Mouse (Mus musculus) gastrocnemius, adult 8-10 months (tissue): ENCODE measurements at regions not wholly inside any gene's neighbourhood (a gene's known extent, or its start where the extent isn't known, plus 50 kb on each side); places are given as distances from the start of the nearest gene placed in this dataset.
A peak's percentile ranks its signal among the peaks of the same experiment; 100 is the strongest.
"Not testable (repeated sequence)": the region's sequence is repeated elsewhere in the genome, so short reads cannot be mapped to it uniquely, and the experiment has no call there.

Experiments used
- DNase-seq, 2 experiments: peaks; one replicate each; pipeline ENCODE4 v3.0.0; 2022; ENCODE audit warnings: low spot score in 2 of 2

DNA sequence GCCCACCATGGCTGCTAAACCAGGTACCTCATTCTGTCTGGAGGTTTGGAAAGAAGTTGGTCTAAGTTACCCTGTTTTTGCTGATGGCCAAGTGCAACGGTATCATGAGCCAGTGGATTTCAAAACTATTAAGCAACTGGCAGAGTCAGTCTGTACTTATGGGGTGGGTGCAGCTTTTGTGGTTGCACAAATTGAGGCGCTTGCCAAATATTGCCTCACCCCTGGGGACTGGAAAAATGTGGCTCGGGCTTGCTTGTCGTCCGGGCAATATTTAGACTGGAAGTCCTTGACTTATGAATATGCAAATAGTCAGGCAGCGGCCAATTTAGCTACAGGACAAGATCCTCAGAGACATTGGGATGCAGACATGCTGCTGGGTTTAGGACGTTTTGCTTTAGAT is 110.2 kb downstream of the Olfr164 start:
- peak in 1 of 2 experiments; percentile 8 for DNase-seq

DNA sequence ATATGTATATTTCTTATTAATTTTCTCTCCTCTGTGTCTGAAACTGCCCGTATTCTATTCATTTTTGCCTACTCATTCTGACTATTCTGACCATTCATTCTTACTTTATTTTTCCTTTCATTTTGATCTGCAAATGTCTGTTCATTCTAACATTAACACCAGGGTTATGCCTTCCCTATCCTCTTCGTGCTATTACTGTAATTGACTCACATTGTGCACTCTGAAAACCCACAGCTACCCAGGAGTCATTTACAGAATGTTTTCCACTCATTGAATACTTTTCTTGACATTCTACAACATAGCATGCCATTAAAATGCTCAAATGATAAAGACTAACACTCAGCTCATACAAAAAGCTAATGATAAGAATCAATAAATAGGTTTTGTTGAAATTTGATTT is 112.9 kb downstream of the Olfr164 start:
- DNase-seq: no peak

DNA sequence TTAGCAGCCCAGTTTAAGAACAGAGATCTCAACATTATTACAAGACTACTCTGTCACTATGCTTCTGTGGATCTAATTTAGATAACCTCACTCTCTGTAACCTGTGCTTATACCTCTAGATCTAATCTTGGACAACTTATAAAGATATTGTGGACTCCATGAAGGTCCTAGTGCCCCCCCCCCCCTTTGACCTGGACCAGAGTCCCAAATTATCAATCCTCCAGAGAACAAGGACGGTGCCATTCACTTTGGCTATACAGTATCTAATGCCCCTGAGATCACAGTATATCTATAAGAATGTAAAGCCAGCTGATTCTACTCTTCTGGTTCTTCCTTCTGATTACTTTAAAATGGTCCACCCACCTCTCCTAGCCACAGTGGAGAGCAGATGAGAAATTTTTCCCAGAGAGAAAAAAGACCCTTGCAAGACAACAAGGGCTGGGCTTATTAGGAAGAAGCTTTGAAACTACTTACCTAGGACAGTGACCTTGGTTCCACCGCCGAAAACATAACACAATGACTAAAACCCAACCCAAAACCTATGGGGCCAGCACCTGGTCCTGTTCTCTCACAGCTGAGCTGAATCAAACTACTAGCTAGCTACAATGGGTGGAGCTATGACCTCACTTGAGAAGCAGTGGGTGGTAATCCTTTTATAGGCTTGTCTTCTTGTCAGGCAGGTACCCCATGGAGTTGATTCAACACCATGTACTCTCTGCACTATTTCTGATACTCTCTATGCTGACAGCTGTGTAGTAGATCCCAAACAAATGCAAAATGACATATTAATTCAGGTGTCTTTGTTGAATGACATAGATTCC is 113.9 kb downstream of the Olfr164 start:
- no peak for DNase-seq

DNA sequence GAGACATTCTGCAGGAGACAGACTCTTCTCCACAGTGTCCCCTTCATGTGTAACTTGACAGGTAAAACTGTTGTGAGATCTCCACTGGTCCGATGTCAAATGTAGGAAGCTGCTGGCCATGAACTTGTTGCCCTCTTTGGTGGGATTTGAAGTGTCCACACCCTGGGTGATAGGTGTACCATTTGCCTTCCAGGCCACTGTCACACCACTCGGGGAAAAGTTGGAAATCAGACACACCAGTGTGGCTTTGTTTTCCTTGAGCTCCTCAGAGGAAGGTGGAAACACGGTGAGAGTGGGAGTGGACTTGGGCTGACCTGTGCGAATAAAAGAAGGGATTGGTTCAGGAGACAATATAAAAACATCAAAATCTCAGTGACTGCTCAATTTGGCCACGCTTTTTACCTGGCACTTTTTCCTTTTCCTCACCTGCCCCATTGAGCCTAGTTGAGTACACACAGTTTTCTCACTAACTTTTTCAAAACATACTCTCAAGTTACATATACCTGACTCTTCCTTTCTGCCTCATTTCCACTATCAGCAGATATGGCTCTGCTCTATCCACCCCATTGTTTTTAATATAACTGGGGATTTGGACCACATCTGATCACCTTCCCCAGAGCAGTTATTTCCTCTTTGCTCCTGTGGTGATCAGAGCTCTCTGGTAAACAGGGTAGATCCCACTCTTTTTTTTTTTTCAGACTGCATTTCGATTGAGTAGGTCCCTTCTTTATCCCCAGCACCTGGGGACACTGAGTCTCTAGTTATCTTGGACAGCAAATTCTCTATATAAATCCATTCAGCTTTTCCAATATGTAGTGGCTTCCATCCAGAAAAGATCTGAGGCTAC is 115.1 kb downstream of the Olfr164 start:
- DNase-seq: no peak

DNA sequence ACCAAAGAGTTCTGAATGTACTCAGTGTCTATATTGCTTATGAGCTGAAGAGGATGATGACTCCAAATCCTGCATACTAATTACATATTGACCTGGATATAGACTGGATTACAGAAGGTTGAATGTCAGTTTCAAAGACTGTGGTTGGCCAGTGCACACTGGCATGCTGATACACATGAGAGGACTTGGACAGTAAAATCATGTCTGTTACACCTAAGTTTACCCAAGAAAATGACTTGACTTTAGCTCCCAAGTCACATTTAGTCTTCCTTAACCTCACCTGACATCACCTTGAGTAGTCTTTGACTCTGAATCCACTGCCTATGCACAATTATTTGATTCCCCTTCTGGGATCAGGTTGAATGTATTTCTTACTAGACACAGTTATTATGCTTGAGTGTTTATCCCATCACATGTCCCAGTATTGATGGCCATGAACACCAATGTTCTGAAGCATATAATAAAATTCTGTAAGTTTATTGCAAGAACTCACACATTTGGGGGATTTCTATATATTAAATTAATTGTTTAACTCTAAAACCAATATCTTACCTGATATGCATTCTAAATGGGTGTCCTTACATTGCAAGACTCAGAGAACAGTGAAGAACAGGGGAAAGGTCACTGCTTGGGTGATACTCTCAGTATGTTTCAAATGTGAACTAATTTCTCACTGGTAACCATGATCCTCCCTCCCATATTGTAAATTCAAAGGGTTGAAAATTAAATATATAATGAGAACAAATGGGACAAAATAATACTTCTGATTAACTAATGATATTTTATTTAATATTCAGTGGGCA is 116.0 kb downstream of the Olfr164 start:
- no peak for DNase-seq

DNA sequence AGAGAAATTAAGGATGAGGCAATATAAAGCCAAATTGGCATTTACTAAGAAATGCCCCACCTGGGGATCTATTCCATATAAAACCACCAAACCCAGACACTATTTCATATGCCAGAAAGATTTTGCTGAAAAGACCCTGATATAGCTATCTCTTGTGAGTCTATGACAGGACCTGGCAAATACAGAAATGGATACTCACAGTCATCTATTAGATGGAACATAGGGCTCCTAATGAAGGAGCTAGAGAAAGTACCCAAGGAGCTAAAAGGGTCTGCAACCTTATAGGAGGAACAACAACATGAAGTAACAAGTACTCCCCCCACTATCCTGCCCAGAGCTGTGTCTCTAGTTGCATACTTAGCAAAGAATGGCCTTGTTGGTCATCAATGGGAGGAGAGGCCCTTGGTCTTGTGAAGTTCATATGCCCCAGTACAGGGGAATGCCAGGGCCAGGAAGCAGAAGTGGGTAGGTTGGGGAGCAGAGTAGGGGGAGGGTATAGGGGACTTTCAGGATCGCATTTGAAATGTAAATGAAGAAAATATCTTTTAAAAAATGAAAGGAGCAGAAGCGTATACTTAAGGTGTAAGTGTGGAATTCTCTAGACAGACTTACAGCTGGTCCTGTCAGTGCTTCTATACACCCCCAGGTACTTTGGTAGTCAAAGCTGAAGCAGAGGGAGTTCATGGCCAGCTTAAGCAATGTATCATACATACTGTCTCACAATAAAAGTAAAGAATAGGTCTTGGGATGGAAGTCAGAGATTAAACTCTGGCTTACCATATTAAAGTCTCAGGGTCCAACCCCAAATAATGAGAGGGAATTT is 128.2 kb downstream of the Olfr164 start:
- DNase-seq: no peak

DNA sequence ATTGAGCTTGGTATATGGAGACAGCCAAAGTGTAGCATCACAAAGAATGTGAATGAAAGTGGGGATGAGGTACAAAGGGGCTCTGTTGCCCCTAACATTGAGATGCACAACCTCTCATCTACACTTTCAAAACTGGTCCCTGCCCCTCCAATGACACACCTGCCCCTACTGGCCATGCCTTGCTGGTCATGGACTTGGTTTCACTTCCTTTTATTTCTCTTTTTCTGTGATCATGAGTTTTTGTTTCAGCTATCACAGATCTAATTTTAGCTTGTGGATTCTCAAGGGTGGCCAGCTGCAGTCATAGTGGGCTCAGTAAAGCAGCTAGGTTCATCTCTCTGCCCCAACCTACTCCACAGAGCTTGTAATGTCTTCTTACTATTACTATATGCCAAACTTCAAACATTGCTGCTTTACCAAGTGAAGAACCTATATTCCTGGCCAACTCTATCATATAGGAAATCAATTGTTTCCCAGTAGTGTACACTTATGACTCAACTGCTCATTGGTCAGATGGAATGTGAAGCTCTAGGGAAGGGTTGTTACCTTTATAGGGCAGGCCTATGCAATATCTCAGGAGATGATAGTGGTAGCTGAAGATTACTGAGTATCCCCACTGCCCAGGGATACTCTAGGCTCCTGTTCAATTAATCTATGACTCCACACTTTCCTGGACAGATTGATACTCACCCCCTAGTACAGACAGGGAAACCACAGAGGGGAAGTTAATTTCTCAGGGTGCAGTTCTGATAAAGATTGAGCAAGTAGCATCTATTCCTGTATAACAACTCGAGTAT is 134.5 kb downstream of the Olfr164 start:
- DNase-seq: no peak

DNA sequence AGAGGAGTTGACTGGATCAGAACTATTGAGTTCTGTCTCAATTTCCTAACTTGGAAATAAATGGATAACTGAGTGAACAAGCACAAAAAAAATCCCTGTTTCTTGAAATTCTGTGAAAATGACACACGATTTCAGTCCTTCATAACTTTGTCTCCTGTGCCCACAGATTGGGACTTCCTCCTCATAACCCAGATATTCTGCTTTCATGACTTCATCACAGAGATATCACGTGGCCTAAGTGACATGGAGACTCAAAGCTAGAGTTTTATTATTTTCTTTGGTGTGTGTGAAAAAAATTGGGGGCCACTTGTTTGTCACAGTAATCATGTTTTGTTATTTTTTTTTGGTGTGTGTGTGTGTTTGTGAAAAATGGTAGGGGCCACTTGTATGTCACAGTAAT is 160.8 kb downstream of the Olfr164 start:
- DNase-seq: no peak

DNA sequence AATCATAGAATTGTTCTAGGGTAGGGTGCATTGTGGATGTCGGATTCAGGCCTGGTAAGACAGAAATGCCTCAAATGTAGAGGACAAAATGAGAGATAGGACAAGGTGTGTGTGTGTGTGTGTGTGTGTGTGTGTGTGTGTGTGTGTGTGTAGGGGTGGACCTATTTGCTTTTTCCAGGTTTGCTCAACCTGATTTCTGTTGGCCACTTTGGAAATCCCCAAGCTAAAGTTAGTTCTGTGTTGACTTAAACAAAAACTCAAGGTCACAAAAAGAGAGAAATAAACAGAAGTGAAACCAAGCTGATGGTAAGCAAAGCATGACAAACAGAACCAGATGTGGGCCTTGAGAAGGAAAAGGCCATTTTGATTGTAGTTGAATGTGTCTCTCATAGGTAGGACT is 161.4 kb downstream of the Olfr164 start:
- DNase-seq: not testable (repeated sequence)

DNA sequence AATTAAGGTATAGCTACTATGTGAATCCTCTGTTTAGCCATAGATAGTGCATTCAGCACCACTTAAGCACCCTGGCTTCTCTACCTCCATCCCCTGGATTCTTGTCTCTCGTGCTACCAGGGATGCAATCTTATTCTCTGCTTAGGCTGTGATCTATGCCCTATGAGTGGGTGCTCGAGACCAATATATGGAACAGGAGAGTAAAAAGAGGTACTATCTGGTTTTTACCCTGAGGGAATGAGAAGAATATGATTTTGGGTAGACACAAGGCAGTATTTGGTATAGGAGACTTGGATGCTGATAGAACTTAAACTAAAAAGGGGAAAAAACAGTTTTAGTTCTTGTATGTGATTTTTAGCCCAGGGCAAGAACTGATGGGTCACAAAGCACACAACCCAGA is 162.8 kb downstream of the Olfr164 start:
- no peak for DNase-seq

DNA sequence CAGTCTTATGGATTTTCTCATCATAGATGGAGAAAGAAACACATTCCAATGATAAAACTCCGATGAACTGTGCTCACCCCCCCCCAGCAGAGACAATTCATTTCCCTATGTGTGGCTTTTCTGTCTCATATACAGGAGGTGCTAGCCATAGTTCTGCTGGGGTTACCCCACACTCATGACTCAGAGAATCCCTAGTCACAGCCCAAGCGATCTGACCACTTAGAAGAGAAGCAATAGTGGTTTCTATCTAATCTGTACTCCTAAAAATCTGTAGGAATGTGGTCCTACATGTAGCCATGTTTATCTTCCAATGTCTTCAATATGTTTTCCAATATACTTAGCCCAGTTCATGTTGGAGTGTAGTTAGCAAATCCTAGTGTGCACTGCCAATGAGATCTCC is 163.3 kb downstream of the Olfr164 start:
- DNase-seq: no peak

DNA sequence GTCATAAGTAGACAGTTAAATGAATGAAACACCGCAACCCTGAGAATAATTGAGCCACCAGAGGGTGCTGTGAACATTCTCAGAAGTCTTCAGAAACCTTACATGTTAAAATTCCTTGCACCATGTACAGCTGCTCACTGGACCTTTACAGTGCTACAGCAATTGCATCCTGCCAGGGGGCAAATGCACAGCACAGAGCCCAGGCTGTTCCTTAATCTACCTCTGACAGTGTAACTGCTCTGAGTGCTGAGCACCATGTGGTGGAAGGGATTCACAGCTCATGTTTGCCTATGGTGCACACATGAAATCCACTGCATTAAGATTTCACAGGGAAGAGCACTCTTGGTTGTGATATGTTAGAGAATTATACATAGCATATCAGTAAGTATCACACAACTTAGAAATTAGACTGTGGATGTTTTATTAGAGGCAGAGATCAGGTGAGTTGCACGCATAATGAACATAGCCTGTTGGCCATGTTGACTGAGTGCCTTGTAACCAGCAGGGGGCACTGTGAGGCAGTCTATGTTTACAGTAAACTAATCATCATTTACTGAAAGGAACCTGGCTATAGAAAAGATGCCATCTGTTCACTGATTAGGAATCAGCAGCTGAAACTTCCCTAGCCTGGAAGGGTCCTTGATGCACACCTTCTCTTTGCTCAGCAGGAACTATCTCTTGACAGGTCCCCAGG is 167.4 kb downstream of the Olfr164 start:
- no peak for DNase-seq
